Mouse (Mus musculus): ENCODE results near the gene Galnt7.

The Galnt7 gene

DNA sequence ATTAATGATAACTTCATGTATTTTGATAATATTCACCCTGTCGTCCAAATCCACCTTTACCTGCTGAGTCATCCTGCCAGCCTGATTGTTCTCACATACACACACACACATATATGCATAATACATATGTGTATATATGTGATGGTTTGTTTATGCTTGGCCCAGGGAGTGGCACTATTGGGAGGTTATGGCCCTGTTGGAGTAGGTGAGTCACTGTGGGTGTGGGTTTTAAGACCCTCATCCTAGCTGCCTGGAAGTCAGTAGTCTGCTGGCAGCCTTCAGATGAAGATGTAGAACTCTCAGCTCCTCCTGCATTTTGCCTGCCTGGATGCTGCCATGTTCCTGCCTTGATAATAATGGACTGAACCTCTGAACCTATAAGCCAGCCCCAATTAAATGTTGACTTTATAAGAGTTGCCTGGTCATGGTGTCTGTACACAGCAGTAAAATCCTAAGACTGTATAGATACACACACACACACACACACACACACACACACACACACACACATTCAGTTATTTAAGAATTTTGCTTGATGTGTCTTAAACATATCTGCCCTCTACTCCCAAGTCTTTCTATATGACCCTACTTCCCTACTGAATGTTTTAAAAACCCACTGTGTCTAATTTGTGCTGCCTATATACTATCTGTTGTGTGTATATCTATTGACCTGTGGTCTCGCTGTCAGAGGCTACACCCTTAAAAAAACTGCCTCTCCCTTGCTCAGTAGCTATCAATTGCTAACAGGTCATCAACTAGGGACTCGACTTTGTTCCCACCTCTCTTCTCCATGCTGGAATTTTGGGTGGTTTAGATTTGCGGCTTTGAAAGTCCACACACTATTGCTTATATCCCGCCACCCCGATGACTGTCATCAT is 23.8 kb downstream of the Galnt7 start:
- DNase-seq (ENCODE audit: low read depth, low spot score): no peak

- DNase-seq (ENCODE audit: low read depth, low spot score): no peak
Measured at GRCm38 (mm10) chr8:57627946-57628786, 24.7 kb downstream of the Galnt7 start.

- no peak for DNase-seq (ENCODE audit: low read depth, low spot score)
Measured at GRCm38 (mm10) chr8:57623955-57624354, 28.9 kb downstream of the Galnt7 start.

GRCm38 (mm10) chr8:57623051-57623450 is 29.8 kb downstream of the Galnt7 start:
- DNase-seq (ENCODE audit: low read depth, low spot score): no peak

- DNase-seq (ENCODE audit: low read depth, low spot score): no peak
Measured at GRCm38 (mm10) chr8:57616965-57617364, 35.9 kb downstream of the Galnt7 start.

DNA sequence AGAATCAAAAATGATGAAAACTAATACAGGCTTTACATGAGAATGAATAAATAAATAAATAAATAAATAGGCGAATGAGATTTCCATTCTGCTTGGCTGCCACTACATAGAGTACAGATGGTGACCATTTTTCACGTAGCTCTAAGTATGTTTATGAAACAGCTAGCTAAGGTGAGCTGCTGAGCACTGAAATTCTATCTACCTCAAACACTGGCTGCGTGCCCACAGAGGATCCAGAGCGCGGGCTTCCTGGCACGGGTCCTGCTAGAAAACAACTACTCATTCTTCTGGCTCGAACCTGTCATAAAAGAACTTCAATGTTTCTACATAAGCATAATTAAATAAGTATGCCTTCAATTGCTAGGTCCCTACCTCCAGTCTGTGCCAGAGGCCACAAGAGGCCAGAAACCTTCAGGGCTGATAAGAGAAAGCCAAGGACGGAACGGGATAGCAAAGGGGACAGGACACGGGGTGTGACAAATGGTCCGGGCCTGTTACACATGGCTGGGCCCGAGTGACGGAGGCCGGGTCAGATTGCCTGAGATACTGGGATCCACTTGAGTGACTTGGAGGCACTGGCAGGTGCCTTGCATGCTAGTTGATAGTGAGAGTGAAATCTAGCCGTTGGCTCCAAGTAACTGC is 37.7 kb downstream of the Galnt7 start:
- no peak for DNase-seq (ENCODE audit: low read depth, low spot score)

- DNase-seq (ENCODE audit: low read depth, low spot score): no peak
Measured at GRCm38 (mm10) chr8:57611419-57611977, 41.3 kb downstream of the Galnt7 start.

DNA sequence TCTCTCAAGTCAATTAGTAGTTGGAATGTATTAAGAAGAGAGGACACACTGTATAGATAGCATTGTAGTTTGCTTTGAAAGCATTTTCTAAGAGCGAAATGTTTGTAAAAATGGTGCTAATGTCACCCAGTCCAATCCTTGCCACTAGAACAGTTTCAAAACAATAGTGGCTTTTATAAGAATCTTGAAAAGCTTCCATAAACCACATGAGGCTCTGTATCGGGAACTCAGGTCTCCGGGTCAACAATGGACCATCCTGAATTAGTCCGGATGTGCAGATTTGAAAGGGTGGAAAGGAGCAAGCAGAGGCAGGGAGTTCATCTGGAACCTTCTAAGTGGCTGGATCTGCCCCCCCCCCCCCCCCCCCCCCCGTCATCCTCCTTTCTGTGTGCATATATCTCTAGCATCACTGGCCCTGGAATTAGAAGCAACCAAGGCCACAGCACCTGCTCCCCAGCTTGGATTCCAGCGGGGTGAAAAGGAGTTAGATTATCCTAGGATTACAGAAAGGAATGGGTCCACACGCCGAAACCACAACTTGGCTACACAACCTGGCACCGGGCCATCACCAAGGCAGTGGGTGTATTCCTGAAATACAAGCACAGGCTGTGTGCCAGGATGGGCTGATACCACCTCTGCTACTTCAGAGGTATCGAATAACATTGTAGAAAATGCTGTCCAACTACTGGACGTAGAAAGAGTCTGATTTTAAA is 42.0 kb downstream of the Galnt7 start:
- DNase-seq (ENCODE audit: low read depth, low spot score): no peak

- no peak for DNase-seq (ENCODE audit: low read depth, low spot score)
Measured at GRCm38 (mm10) chr8:57602511-57602910, 50.3 kb downstream of the Galnt7 start.

DNA sequence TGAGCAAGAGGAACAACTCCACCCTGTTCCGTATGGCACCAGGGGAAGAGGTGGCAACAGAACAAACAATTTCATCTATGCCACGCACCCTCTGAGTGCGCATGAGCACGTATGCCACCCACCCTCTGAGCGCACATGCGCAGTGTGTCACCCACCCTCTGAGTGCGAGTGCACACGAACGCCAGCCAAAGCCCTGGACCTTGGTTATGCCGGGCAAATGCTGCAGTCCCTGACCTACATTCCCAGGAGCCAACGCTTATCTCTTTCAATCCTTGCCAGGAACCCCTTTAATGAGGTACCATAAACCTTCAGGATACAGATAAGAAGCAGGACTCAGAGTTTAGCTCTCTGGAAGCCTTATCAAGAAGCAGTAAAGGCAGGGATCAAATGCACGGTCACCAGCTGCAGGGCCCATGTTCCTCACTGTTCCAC is 50.8 kb downstream of the Galnt7 start:
- no peak for DNase-seq (ENCODE audit: low read depth, low spot score)

DNA sequence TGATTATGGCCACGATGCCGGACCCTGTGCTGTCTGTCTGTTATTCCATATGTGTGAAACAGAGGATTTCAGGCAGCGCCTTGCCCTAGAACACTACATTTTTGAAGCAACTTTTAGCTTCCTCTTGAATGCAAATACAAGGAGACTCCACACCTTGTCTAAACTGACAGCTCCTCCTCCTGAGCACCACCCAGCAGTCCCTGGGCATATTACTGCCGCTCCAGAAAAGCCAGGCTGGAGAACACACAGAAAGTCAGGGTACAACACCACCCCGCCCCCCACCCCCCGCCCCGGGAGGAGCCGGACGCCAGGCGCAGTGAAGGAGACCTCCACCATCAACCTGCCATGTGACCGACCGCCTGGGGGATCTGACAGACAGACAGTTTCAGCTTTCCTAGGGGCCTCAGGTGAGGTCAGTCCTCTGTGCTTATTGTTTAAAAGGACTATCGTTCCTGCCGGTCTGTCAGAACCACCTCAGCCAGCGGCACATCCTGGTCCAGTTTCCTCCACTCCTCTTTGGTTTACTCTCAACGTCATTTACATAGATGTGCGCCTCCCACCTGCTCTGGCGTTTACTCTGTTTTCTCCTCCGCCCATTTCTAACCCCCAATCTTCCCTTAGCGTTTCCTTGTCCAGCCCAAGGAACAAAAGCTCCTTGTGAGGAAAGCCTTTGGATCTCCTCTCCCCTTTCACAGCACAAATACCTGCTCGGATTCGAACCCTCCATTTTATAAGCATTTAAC is 52.8 kb downstream of the Galnt7 start:
- no peak for DNase-seq (ENCODE audit: low read depth, low spot score)

DNA sequence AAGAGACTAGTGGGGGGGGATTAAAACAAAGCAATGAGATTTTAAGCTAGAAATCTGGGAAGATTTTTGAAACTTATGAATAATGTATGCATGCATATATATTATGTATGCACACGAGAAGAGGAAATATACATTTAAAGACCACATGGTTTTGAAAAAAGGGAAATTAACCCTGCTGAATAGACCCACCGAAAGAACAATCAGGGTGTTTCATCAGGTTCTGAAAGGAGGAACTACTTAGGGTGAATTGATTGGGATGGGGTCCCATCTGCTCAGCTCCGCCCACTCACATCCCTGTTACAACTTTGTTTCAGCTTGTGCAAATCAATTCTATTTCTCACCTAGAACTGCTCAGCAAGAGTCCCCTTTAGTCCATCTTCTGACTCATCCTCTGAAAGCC is 57.0 kb downstream of the Galnt7 start:
- no peak for DNase-seq (ENCODE audit: low read depth, low spot score)

GRCm38 (mm10) chr8:57594175-57594885 is 58.5 kb downstream of the Galnt7 start:
- DNase-seq (ENCODE audit: low read depth, low spot score): no peak

DNA sequence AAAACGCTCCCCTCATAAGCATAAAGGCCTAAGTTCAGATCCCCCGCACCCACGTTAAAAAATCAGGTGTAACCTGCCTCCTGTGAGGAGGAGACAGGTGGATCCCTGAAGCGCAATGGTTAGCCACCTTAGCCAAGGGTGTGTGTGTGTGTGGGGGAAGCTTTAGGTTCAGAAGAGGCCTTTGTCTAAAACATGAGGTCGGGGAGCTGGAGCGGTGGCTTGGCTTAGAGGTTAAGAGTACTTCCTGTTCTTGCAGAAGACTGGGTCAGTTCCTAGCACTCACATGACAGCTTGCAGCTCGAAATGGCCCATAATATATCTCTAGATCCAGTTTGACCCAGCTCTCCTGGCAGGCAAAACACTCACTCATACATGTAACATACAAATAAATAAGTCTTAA is 60.2 kb downstream of the Galnt7 start:
- DNase-seq (ENCODE audit: low read depth, low spot score): no peak

- DNase-seq (ENCODE audit: low read depth, low spot score): no peak
Measured at GRCm38 (mm10) chr8:57591681-57592080, 61.2 kb downstream of the Galnt7 start.

DNA sequence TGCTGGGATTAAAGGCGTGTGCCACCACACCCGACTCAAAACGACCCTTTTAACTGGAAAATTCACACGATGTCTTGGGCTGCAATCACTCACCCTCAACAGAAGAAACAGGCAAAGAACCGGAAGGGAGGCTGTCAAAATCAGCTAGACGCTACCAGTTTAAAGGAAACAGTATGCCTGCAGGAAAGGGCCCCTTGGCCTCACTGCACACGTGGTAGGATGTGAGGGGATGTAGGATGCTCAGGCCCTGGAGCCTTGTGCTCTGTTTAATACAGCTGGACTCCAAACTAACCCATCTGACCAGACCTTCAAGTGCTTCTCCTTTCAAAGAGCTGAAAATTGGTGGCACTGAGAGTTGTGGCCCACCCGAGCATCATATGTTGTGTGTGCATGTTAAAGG is 62.8 kb downstream of the Galnt7 start:
- no peak for DNase-seq (ENCODE audit: low read depth, low spot score)

- no peak for DNase-seq (ENCODE audit: low read depth, low spot score)
Measured at GRCm38 (mm10) chr8:57589176-57589575, 63.7 kb downstream of the Galnt7 start.

- DNase-seq (ENCODE audit: low read depth, low spot score): no peak
Measured at GRCm38 (mm10) chr8:57588604-57589003, 64.2 kb downstream of the Galnt7 start.

DNA sequence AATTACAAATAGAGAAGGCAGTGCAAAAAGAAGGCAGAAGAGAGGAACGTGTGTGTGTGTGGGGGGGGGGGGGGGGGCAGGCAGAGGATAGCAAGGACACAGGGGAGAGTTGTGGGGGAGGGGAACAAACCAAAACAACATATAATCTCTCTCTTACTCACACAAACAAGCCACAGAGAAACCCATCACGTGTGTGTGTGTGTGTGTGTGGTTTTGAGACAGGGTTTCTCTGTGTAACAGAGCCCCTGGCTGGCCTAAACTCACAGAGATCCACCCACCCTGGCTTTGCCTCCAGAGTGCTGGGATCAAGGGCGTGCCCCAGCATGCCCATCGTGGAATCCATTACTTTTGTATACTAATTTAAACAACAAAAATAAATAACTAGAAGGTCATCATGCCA is 66.2 kb downstream of the Galnt7 start:
- no peak for DNase-seq (ENCODE audit: low read depth, low spot score)

- DNase-seq (ENCODE audit: low read depth, low spot score): no peak
Measured at GRCm38 (mm10) chr8:57585831-57586230, 67.0 kb downstream of the Galnt7 start.

Data from forelimb bud, embryonic 11.5 days (tissue).